Mouse (Mus musculus) embryonic fibroblast, embryonic 13.5 days (primary cell): Measurements from ENCODE around the gene Sfxn3.

Experiments used
- CTCF ChIP-seq: IDR thresholded peaks from 2 replicates; pipeline ENCODE4 v1.5.1; 2011; ENCODE audit warnings: mild to moderate bottlenecking, control low read depth, low read length, moderate library complexity, borderline replicate concordance; ENCODE audit not compliant: insufficient read depth
- POLR2A ChIP-seq: IDR thresholded peaks from 2 replicates; pipeline ENCODE4 v1.6.1; 2011; ENCODE audit warnings: low read depth, mild to moderate bottlenecking, control low read depth, low read length, moderate library complexity

DNA sequence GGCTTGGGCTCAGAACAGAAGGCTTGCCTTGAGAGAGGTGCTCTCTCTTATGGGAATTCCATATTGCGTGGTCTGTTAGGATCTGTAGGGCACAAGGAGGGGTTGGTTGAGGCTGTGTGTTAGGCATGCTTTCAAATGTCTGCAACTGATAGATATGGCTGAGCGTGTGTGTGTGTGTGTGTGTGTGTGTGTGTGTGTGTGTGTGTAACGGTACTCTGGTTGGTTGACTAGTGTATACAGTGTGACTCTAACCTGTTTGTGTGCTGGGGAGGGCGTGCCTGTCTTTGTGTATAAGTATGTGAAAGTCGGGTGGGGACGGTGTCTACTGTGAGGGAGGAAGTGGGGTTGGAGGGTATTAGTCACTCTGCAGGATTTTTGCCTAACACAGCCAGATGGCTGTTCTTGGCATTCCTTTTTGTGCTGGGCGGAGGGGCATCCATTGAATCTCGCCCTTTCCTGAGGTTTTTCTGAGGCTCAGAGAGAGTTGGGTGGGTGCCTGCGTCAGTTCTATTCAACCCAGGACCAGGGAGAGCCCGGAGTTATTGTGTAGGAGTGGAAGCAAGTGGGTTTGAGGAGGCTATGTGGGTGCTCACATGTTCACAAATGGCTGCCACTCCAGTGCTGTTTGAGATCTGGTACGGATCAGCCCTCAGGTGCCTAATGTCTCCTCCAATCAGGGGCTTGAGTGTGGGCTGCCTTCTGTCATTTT lies 786 bp downstream of the Sfxn3 start:
- TF ChIP-seq CTCF (no peak), POLR2A (peak; percentile 50; the same call in 1 of the 2 replicates)
